Mouse (Mus musculus) urinary bladder, postnatal 10 days (tissue): ENCODE measurements around the gene Ajm1.
A peak's percentile ranks its signal among the peaks of the same experiment; 100 is the strongest.

ENCODE experiments used
- DNase-seq: peaks from one replicate; pipeline ENCODE4 v3.0.0; 2022; ENCODE audit warnings: low spot score

Ajm1 gene

GRCm38 (mm10) chr2:25583571-25583970 lies 2.0 kb upstream of the Ajm1 start:
- DNase-seq: no peak

GRCm38 (mm10) chr2:25583120-25583481 lies 1.5 kb upstream of the Ajm1 start:
- DNase-seq: no peak

GRCm38 (mm10) chr2:25582466-25583119 lies 1.0 kb upstream of the Ajm1 start:
- no peak for DNase-seq

- no peak for DNase-seq
These were observed 344 bp upstream of the Ajm1 start for GRCm38 (mm10) chr2:25581901-25582301.

- DNase-seq: no peak
These were observed 896 bp downstream of the Ajm1 start for GRCm38 (mm10) chr2:25580621-25581101.

- no peak for DNase-seq
These were observed 1.7 kb downstream of the Ajm1 start for GRCm38 (mm10) chr2:25579737-25580460.

- DNase-seq: no peak
These were observed 2.5 kb downstream of the Ajm1 start for GRCm38 (mm10) chr2:25578796-25579736.

- no peak for DNase-seq
These were observed 3.4 kb downstream of the Ajm1 start for GRCm38 (mm10) chr2:25577951-25578795.

- DNase-seq: no peak
These were observed 4.3 kb downstream of the Ajm1 start for GRCm38 (mm10) chr2:25576965-25577891.

GRCm38 (mm10) chr2:25576028-25576850 lies 5.3 kb downstream of the Ajm1 start:
- no peak for DNase-seq

GRCm38 (mm10) chr2:25575432-25576027 lies 6.0 kb downstream of the Ajm1 start:
- DNase-seq: no peak

- DNase-seq: peak; percentile 81
These were observed 6.8 kb downstream of the Ajm1 start, which contains the start of the genes Mamdc4 and Phpt1 for GRCm38 (mm10) chr2:25574579-25575431. Gene Mamdc4 (minus strand): TSS chr2:25574845. Gene Phpt1 (minus strand): TSS chr2:25575224.

GRCm38 (mm10) chr2:25574136-25574535 lies 7.4 kb downstream of the Ajm1 start:
- no peak for DNase-seq

- no peak for DNase-seq
These were observed 8.5 kb downstream of the Ajm1 start for GRCm38 (mm10) chr2:25573068-25573467.

- no peak for DNase-seq
These were observed 10.3 kb downstream of the Ajm1 start for GRCm38 (mm10) chr2:25571221-25571620.

- no peak for DNase-seq
These were observed 12.2 kb downstream of the Ajm1 start for GRCm38 (mm10) chr2:25569323-25569722.

GRCm38 (mm10) chr2:25568473-25569019 lies 13.0 kb downstream of the Ajm1 start:
- DNase-seq: no peak

- DNase-seq: no peak
These were observed 15.0 kb downstream of the Ajm1 start for GRCm38 (mm10) chr2:25566558-25566957.
